Mouse (Mus musculus): Measurements from ENCODE around the gene H2-Ke6. TPM values are rescaled to one million over a fixed set of nuclear protein-coding genes. Genes with fewer than 3 reads are reported as not detected.

The H2-Ke6 gene
- polyA plus RNA-seq, 1 experiment from 2014 or later, result 120 TPM

DNA sequence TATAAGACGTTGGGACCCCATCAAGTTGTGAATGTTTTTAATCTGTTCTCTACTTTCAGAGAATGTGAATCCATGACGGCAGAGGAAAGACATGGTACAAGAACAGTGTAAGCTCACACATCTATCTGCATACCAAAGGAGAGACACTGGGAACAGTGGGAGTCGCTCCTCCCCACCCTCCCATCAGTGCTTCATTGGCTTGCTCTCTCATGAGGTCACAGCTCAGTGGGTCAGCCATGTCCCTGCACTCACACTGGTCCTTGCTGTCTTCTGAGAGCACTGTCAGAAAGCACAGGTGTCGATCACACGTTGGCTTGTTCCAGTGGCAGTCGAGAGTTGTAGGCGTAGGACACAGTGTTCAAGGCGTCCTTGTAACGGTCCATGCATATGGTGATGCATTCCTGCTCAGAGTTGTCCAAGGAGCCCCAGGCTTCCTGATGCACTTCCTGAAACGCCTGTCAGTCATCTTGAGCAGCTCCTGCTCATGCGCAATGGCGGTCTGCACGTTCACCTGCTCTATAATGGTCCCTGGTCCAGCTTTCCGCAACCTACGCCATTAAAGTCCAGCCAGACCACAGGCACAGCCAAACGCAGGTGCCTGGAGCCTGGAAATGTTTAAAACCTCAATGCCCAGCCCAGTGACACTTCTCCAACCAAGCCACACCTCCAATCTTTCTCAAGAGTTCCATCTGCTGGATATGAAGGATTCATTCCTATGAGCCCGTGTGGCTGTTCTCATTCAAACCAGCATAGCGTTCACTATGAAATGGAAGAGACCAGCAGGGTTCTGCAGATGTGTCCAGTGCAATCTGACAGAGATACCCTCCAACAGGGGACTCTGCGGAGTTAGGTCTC, 47.5 kb downstream of the H2-Ke6 start:
- H3K4me1 ChIP-seq, result peaks cover 31% of the 10 kb centered on the region
- H3K36me3 ChIP-seq, result no peaks in the 10 kb centered on the region
- H3K27me3 ChIP-seq (ENCODE audit: low read depth, poor library complexity, severe bottlenecking), result peaks cover 53% of the 10 kb centered on the region
- DNase-seq (ENCODE audit: low spot score), result no peak
- WGBS, result 80% methylated on average over 19 of the region's 19 CpGs
- peak overlapping the region; percentile 87 for H3K27ac ChIP-seq (replicated peaks)
- H3K9me3 ChIP-seq (replicated peaks), result no peaks in the 10 kb centered on the region
- H3K4me3 ChIP-seq, result peak overlapping the region; percentile 65

DNA sequence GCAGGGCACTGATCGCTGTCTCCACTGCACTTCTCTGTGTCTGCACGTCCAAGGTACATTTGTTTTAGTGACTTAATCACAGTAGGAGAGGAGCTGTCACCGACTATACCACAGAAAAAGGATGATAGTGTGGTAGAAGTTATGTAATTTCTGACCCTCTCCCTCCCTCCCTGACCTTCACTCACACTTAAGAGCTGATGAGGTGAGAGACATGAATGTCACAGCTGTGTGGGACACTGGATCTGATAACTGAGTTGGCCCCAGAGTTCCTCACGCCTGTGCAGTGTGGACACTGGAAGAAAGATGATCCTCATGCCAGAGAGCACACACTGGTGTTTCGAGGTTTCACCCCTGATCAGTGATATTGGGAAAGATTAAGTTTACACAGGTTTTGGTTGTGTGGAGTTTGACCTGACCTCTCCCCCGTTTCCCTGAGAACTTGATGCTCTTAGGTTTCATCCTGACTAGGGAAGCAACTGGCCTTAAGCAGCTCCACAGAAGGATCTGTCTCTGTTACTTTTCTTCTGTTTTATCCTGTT, 48.3 kb downstream of the H2-Ke6 start:
- Histone ChIP-seq H3K27me3 (ENCODE audit: low read depth, poor library complexity, severe bottlenecking) (peaks cover 59% of the 10 kb centered on the region), H3K4me1 (peaks cover 31% of the 10 kb centered on the region), H3K9me3 (replicated peaks) (no peaks in the 10 kb centered on the region), H3K36me3 (no peaks in the 10 kb centered on the region), H3K27ac (replicated peaks) (no peak overlapping the region), H3K4me3 (no peak overlapping the region)
- 83% methylated on average over 6 of the region's 6 CpGs for WGBS
- DNase-seq (ENCODE audit: low spot score), result no peak

DNA sequence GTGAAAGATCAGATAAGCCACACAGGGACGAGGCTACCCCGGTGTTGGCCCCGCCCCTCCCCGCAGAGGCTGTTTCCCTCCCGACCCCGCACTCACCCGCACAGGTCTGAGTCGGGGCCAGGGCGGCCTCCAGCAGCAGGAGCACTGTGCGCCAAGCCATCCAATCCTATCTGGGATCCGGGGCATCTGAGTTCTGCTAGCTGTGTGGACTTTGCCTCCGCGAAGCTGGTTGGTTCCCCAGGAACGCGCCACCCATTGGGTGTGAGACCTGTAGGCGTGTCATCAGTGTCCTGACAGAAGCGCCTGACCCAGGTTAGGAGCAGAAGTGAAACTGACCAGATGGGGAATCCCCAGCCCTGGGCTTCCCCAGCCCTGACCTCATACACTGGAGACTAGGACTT, 49.2 kb downstream of the H2-Ke6 start:
- under 1% methylated on average over 17 of the region's 17 CpGs for WGBS
- Histone ChIP-seq H3K27ac (replicated peaks) (peak overlapping the region; percentile 63; the same call in 1 of the 2 replicates), H3K27me3 (ENCODE audit: low read depth, poor library complexity, severe bottlenecking) (peaks cover 59% of the 10 kb centered on the region), H3K9me3 (replicated peaks) (no peaks in the 10 kb centered on the region), H3K4me1 (peaks cover 31% of the 10 kb centered on the region), H3K36me3 (no peaks in the 10 kb centered on the region), H3K4me3 (peak overlapping the region; percentile 55)
- peak; percentile 46 for DNase-seq (ENCODE audit: low spot score)

DNA sequence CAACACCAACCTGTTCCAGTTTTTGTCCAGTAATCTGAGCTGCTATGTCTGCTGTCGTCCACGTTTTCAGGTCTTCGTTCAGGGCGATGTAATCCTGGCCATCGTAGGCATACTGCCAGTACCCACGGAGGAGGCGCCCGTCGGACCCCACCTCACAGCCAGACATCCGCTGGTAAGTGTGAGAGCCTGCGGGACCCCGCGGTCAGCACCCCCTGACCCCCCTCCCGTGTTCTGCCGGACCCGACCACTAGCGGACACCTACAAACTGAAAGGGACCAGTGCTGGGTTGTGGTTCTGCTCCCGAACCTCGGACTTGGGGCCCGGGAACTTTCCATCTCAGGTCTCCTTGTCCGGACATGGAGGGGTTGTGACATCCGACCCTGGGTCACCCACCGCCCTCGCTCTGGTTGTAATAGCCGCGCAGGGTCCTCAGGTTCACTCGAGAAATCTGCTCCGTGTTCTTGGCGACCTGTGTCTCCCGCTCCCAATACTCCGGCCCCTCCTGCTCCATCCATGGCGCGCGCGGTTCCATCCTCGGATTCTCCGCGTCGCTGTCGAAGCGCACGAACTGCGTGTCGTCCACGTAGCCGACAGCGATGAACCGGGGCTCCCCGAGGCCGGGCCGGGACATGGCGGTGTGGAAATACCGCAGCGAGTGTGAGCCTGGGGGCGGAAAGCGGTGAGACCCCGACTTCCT, 49.9 kb downstream of the H2-Ke6 start:
- peak overlapping the region; percentile 63; the same call in 1 of the 2 replicates for H3K27ac ChIP-seq (replicated peaks)
- H3K4me1 ChIP-seq, result peaks cover 31% of the 10 kb centered on the region
- H3K27me3 ChIP-seq (ENCODE audit: low read depth, poor library complexity, severe bottlenecking), result peaks cover 59% of the 10 kb centered on the region
- no peak for DNase-seq (ENCODE audit: low spot score)
- H3K36me3 ChIP-seq, result no peaks in the 10 kb centered on the region
- H3K9me3 ChIP-seq (replicated peaks), result no peaks in the 10 kb centered on the region
- peak overlapping the region; percentile 55 for H3K4me3 ChIP-seq
- WGBS, result 2% methylated on average over 57 of the region's 57 CpGs

MicroRNAs encoded within 50 kb of the gene (microRNA counts, 519-probe panel; counts per million panel counts)
- microRNA mmu-miR-219, result 3,687 counts per million, percentile 16 among the panel's probes with 10 or more counts

Small RNA genes lying within 50 kb of the gene (microRNA-seq; reads per million reads assigned to microRNA genes)
- gene Mir219a-1 (11.7 reads per million, percentile 24 among the genes with 10 or more reads in this experiment), gene Mir219c (not detected)

Other genes with a start within 250 kb of the H2-Ke6 start
- gene Angptl4, start 246.2 kb downstream of the H2-Ke6 start, polyA plus RNA-seq (2016; fragmentation: Nextera tagmentation; extraction: Ambion mirVana), result 17.7 and 20.7 TPM in 2 replicates
- gene Kank3, start 217.5 kb downstream of the H2-Ke6 start, polyA plus RNA-seq (2016; fragmentation: Nextera tagmentation; extraction: Ambion mirVana), result 24.6 and 29.4 TPM in 2 replicates
- gene Rps28, start 203.5 kb downstream of the H2-Ke6 start, polyA plus RNA-seq (2016; fragmentation: Nextera tagmentation; extraction: Ambion mirVana), result 699 and 827 TPM in 2 replicates
- 496 and 518 TPM in 2 replicates for gene Ndufa7, start 203.5 kb downstream of the H2-Ke6 start, polyA plus RNA-seq (2016; fragmentation: Nextera tagmentation; extraction: Ambion mirVana)
- gene Cd320, start 185.0 kb downstream of the H2-Ke6 start, polyA plus RNA-seq (2016; fragmentation: Nextera tagmentation; extraction: Ambion mirVana), result 82.0 and 82.4 TPM in 2 replicates
- not detected in 2 replicates for gene Gm7029, start 154.2 kb downstream of the H2-Ke6 start, polyA plus RNA-seq (2016; fragmentation: Nextera tagmentation; extraction: Ambion mirVana)
- gene Kifc1, start 137.4 kb downstream of the H2-Ke6 start, polyA plus RNA-seq (2016; fragmentation: Nextera tagmentation; extraction: Ambion mirVana), result 7.8 and 9.4 TPM in 2 replicates
- gene Platr17, start 122.9 kb downstream of the H2-Ke6 start, polyA plus RNA-seq (2016; fragmentation: Nextera tagmentation; extraction: Ambion mirVana), result 0.30 TPM in 1 of 2 replicates, not detected in the other
- gene Daxx, start 118.6 kb downstream of the H2-Ke6 start, polyA plus RNA-seq (2016; fragmentation: Nextera tagmentation; extraction: Ambion mirVana), result 77.5 and 82.6 TPM in 2 replicates
- gene Tapbp, start 112.2 kb downstream of the H2-Ke6 start, polyA plus RNA-seq (2016; fragmentation: Nextera tagmentation; extraction: Ambion mirVana), result 14.9 and 17.3 TPM in 2 replicates
- gene Zbtb22, start 112.2 kb downstream of the H2-Ke6 start, polyA plus RNA-seq (2016; fragmentation: Nextera tagmentation; extraction: Ambion mirVana), result 23.5 and 24.1 TPM in 2 replicates
- gene Rgl2, start 98.5 kb downstream of the H2-Ke6 start, polyA plus RNA-seq (2016; fragmentation: Nextera tagmentation; extraction: Ambion mirVana), result 43.1 and 46.9 TPM in 2 replicates
- 214 and 240 TPM in 2 replicates for gene Pfdn6, start 87.7 kb downstream of the H2-Ke6 start, polyA plus RNA-seq (2016; fragmentation: Nextera tagmentation; extraction: Ambion mirVana)
- gene Wdr46, start 87.4 kb downstream of the H2-Ke6 start, polyA plus RNA-seq (2016; fragmentation: Nextera tagmentation; extraction: Ambion mirVana), result 47.8 and 52.5 TPM in 2 replicates
- 4.1 and 6.4 TPM in 2 replicates for gene B3galt4, start 76.6 kb downstream of the H2-Ke6 start, polyA plus RNA-seq (2016; fragmentation: Nextera tagmentation; extraction: Ambion mirVana)
- gene Vps52, start 72.2 kb downstream of the H2-Ke6 start, polyA plus RNA-seq (2016; fragmentation: Nextera tagmentation; extraction: Ambion mirVana), result 53.5 and 61.0 TPM in 2 replicates
- 1,339 and 1,576 TPM in 2 replicates for gene Rps18, start 72.1 kb downstream of the H2-Ke6 start, polyA plus RNA-seq (2016; fragmentation: Nextera tagmentation; extraction: Ambion mirVana)
- gene H2-K1, start 27.7 kb downstream of the H2-Ke6 start, polyA plus RNA-seq (2016; fragmentation: Nextera tagmentation; extraction: Ambion mirVana), result 45.7 and 50.3 TPM in 2 replicates
- gene Ring1, start 3.4 kb downstream of the H2-Ke6 start, polyA plus RNA-seq (2016; fragmentation: Nextera tagmentation; extraction: Ambion mirVana), result 13.8 and 15.3 TPM in 2 replicates
- gene Slc39a7, start 3.6 kb upstream of the H2-Ke6 start, polyA plus RNA-seq (2016; fragmentation: Nextera tagmentation; extraction: Ambion mirVana), result 221 and 227 TPM in 2 replicates
- gene Rxrb, start 3.8 kb upstream of the H2-Ke6 start, polyA plus RNA-seq (2016; fragmentation: Nextera tagmentation; extraction: Ambion mirVana), result 54.0 and 56.9 TPM in 2 replicates
- gene Col11a2, start 11.4 kb upstream of the H2-Ke6 start, polyA plus RNA-seq (2016; fragmentation: Nextera tagmentation; extraction: Ambion mirVana), result 0.92 and 1.1 TPM in 2 replicates
- 0.37 and 0.50 TPM in 2 replicates for gene H2-Oa, start 64.3 kb upstream of the H2-Ke6 start, polyA plus RNA-seq (2016; fragmentation: Nextera tagmentation; extraction: Ambion mirVana)
- gene H2-DMa, start 91.5 kb upstream of the H2-Ke6 start, polyA plus RNA-seq (2016; fragmentation: Nextera tagmentation; extraction: Ambion mirVana), result 6.4 and 9.5 TPM in 2 replicates
- gene Brd2, start 94.6 kb upstream of the H2-Ke6 start, polyA plus RNA-seq (2016; fragmentation: Nextera tagmentation; extraction: Ambion mirVana), result 126 and 137 TPM in 2 replicates
- gene H2-DMb2, start 115.2 kb upstream of the H2-Ke6 start, polyA plus RNA-seq (2016; fragmentation: Nextera tagmentation; extraction: Ambion mirVana), result 0.12 TPM in 1 of 2 replicates, not detected in the other
- gene H2-DMb1, start 125.0 kb upstream of the H2-Ke6 start, polyA plus RNA-seq (2016; fragmentation: Nextera tagmentation; extraction: Ambion mirVana), result 0.39 TPM in 1 of 2 replicates, not detected in the other
- 0.93 and 1.3 TPM in 2 replicates for gene Tap1, start 159.5 kb upstream of the H2-Ke6 start, polyA plus RNA-seq (2016; fragmentation: Nextera tagmentation; extraction: Ambion mirVana)
- 0.49 and 0.52 TPM in 2 replicates for gene Psmb9, start 159.7 kb upstream of the H2-Ke6 start, polyA plus RNA-seq (2016; fragmentation: Nextera tagmentation; extraction: Ambion mirVana)
- gene Psmb8, start 169.7 kb upstream of the H2-Ke6 start, polyA plus RNA-seq (2016; fragmentation: Nextera tagmentation; extraction: Ambion mirVana), result 1.4 and 3.0 TPM in 2 replicates
- gene Tap2, start 175.5 kb upstream of the H2-Ke6 start, polyA plus RNA-seq (2016; fragmentation: Nextera tagmentation; extraction: Ambion mirVana), result 0.53 and 0.63 TPM in 2 replicates
- gene H2-Ob, start 210.8 kb upstream of the H2-Ke6 start, polyA plus RNA-seq (2016; fragmentation: Nextera tagmentation; extraction: Ambion mirVana), result not detected in 2 replicates
- gene H2-Ab1, start 229.6 kb upstream of the H2-Ke6 start, polyA plus RNA-seq (2016; fragmentation: Nextera tagmentation; extraction: Ambion mirVana), result 8.3 and 11.1 TPM in 2 replicates